In the genomic region with DNA sequence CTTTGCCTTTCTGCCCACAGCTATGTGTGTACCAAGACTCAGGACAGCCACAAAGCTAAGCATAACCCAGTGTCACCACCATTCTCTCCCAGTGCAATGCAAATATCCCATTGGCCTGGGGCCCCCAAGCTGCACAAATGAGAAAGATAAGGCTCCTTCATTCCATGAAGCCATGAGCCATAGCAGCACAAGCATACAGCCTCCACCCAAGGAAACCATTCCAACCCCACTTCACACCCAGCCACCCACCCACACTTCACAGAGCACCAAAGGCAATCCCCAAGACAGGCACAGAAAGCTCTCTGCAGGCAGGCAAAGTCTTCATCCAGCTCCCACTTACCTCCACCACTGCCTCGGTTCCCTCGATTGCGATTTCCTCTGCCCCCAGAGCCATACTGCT, we compare ENCODE assay signal across 13 mouse cellular contexts. TPM values are rescaled to one million over a fixed set of nuclear protein-coding genes. Genes with fewer than 3 reads are reported as not detected.
DNase-seq lines count a peak whose midpoint lies in the region; ATAC-seq and TF ChIP-seq lines count a peak whose summit lies in the region.
"Had no signal": no experiment of that assay in that cellular context is flagged by ENCODE, and none has a peak within 500 bp of the region (broad histone marks: within the 10 kb centered on the region; RNA-seq: fewer than 3 reads in every experiment).

No protein-coding gene starts in this region.

- TF ChIP-seq CTCF in CH12.LX (conservative IDR thresholded peaks at IDR 0.05 in 1 of 2, IDR thresholded peaks at IDR 0.05 in 1 of 2; ENCODE audit: low read depth in 2 of 2, low read length in 2 of 2), result no peak

- intact Hi-C loops in heart, postnatal 14 days (cut with DNase I), result no loop called here

- peak overlapping the region; percentile 3; the same call in 1 of the 2 replicates for H3K4me2 ChIP-seq in liver, embryonic 13.5 days
- no peak overlapping the region for H3K4me2 ChIP-seq in liver, embryonic 11.5 days
- H3K4me2 ChIP-seq in CH12.LX (ENCODE audit: insufficient read depth, low read depth, poor library complexity, severe bottlenecking), result no peak overlapping the region
- H3K4me2 ChIP-seq: limb, embryonic 12.5 days had no signal

- TF ChIP-seq POLR2A in CH12.LX (IDR thresholded peaks at IDR 0.05; ENCODE audit: low read depth, low read length), result no peak; the same call in none of the 2 replicates

- no peak for DNase-seq in heart, embryonic 10.5 days (ENCODE audit: low spot score)
- no peak for DNase-seq in heart, postnatal 14 days
- DNase-seq in liver, embryonic 13.5 days, result no peak
- DNase-seq in liver, embryonic 11.5 days (ENCODE audit: low spot score), result no peak
- no peak for DNase-seq in CH12.LX (ENCODE audit: extremely low read depth)
- no peak for DNase-seq in embryonic facial prominence, embryonic 10.5 days (ENCODE audit: low spot score)
- DNase-seq in cerebellum, adult 9-11 months, result no peak
- DNase-seq: adrenal gland, postnatal 36 days; B cell, adult 2 months; heart, postnatal 4 days; kidney, adult 11 months; lung, postnatal 10 days had no signal

- TF ChIP-seq RAD21 in CH12.LX (IDR thresholded peaks at IDR 0.05; ENCODE audit: low read depth, low read length), result no peak

- in situ Hi-C loops in CH12.LX (cut with MboI; ENCODE audit: low pct_ligation_motif_present, low pct_unique_long_range_greater_than_20kb, low sequenced_read_pairs), result no loop called here

- no peak for TF ChIP-seq EP300 in CH12.LX (IDR thresholded peaks at IDR 0.05; ENCODE audit: low read length)

- peak overlapping the region; percentile 7; the same call in 1 of the 2 replicates for H3K9ac ChIP-seq in liver, embryonic 13.5 days
- H3K9ac ChIP-seq in liver, embryonic 11.5 days (ENCODE audit: low read depth, low read length), result no peak overlapping the region
- no peak overlapping the region for H3K9ac ChIP-seq in CH12.LX (ENCODE audit: insufficient read depth, low read depth)
- H3K9ac ChIP-seq: limb, embryonic 12.5 days had no signal

- dilution Hi-C loops in CH12.LX (cut with MboI; ENCODE audit: extremely low pct_ligation_motif_present, extremely low pct_unique_long_range_greater_than_20kb, low sequenced_read_pairs), result no loop called here

- H3K27me3 ChIP-seq in heart, embryonic 10.5 days (ENCODE audit: insufficient read depth, poor library complexity, severe bottlenecking), result no peaks in the 10 kb centered on the region
- H3K27me3 ChIP-seq in liver, embryonic 13.5 days, result no peaks in the 10 kb centered on the region
- H3K27me3 ChIP-seq in liver, embryonic 11.5 days (replicated peaks; ENCODE audit: control insufficient read depth, insufficient read depth, low read length), result no peaks in the 10 kb centered on the region
- H3K27me3 ChIP-seq in CH12.LX (replicated peaks), result no peaks in the 10 kb centered on the region
- no peaks in the 10 kb centered on the region for H3K27me3 ChIP-seq in embryonic facial prominence, embryonic 10.5 days (replicated peaks; ENCODE audit: low read depth, poor library complexity, severe bottlenecking)
- H3K27me3 ChIP-seq: limb, embryonic 12.5 days had no signal

- H3K9me3 ChIP-seq in heart, embryonic 10.5 days, result no peaks in the 10 kb centered on the region
- H3K9me3 ChIP-seq in liver, embryonic 13.5 days (replicated peaks), result no peaks in the 10 kb centered on the region
- H3K9me3 ChIP-seq in liver, embryonic 11.5 days (ENCODE audit: control insufficient read depth, low read length), result no peaks in the 10 kb centered on the region
- no peaks in the 10 kb centered on the region for H3K9me3 ChIP-seq in CH12.LX (replicated peaks; ENCODE audit: low read length)
- no peaks in the 10 kb centered on the region for H3K9me3 ChIP-seq in embryonic facial prominence, embryonic 10.5 days
- H3K9me3 ChIP-seq: limb, embryonic 12.5 days had no signal

- WGBS in heart, embryonic 10.5 days, result 93% methylated on average over 3 of the region's 3 CpGs
- 79% methylated on average over 3 of the region's 3 CpGs for WGBS in liver, embryonic 13.5 days (ENCODE audit: insufficient replicate concordance)
- 88% methylated on average over 3 of the region's 3 CpGs for WGBS in liver, embryonic 11.5 days
- WGBS in embryonic facial prominence, embryonic 10.5 days, result 93% methylated on average over 3 of the region's 3 CpGs

- H3K4me3 ChIP-seq in heart, embryonic 10.5 days, result peak overlapping the region; percentile 9; the same call in 1 of the 2 replicates
- peak overlapping the region; percentile 9; the same call in 1 of the 2 replicates for H3K4me3 ChIP-seq in liver, embryonic 13.5 days (replicated peaks)
- H3K4me3 ChIP-seq in liver, embryonic 11.5 days (ENCODE audit: low read depth, low read length), result no peak overlapping the region
- no peak overlapping the region for H3K4me3 ChIP-seq in CH12.LX (replicated peaks in 1 of 3; ENCODE audit: low read depth in 2 of 3, low read length in 2 of 3, poor library complexity in 1 of 3)
- peak overlapping the region; percentile 11; the same call in 1 of the 2 replicates for H3K4me3 ChIP-seq in embryonic facial prominence, embryonic 10.5 days
- H3K4me3 ChIP-seq: limb, embryonic 12.5 days had no signal

- no peak overlapping the region for H3K27ac ChIP-seq in heart, embryonic 10.5 days
- peak overlapping the region; percentile 10 for H3K27ac ChIP-seq in liver, embryonic 13.5 days
- H3K27ac ChIP-seq in liver, embryonic 11.5 days (ENCODE audit: low read depth, low read length), result no peak overlapping the region
- H3K27ac ChIP-seq in CH12.LX (ENCODE audit: insufficient read depth, low read depth), result no peak overlapping the region
- no peak overlapping the region for H3K27ac ChIP-seq in embryonic facial prominence, embryonic 10.5 days (replicated peaks)
- H3K27ac ChIP-seq: limb, embryonic 12.5 days had no signal

- H3K4me1 ChIP-seq in heart, embryonic 10.5 days, result peaks cover 27% of the 10 kb centered on the region
- peaks cover 44% of the 10 kb centered on the region for H3K4me1 ChIP-seq in liver, embryonic 13.5 days (replicated peaks)
- peaks cover 28% of the 10 kb centered on the region for H3K4me1 ChIP-seq in liver, embryonic 11.5 days (replicated peaks; ENCODE audit: control insufficient read depth, insufficient read depth, low read length)
- H3K4me1 ChIP-seq in CH12.LX (ENCODE audit: control insufficient read depth in 1 of 2, insufficient read depth in 2 of 2), result peaks cover 6 to 61% of the 10 kb centered on the region in 2 experiments
- H3K4me1 ChIP-seq in embryonic facial prominence, embryonic 10.5 days, result peaks cover 37% of the 10 kb centered on the region

- ATAC-seq in liver, embryonic 13.5 days (ENCODE audit: low read depth), result no peak
- no peak for ATAC-seq in liver, embryonic 11.5 days (replicated peaks; ENCODE audit: low FRiP score)

- peaks cover 65% of the 10 kb centered on the region for H3K79me2 ChIP-seq in CH12.LX (replicated peaks; ENCODE audit: control insufficient read depth, extremely low read depth, insufficient read depth, poor library complexity, severe bottlenecking)

- H3K36me3 ChIP-seq in heart, embryonic 10.5 days, result peaks cover 83% of the 10 kb centered on the region
- H3K36me3 ChIP-seq in liver, embryonic 13.5 days, result peaks cover 85% of the 10 kb centered on the region
- H3K36me3 ChIP-seq in liver, embryonic 11.5 days (ENCODE audit: control insufficient read depth, insufficient read depth, low read length), result peaks cover 81% of the 10 kb centered on the region
- peaks cover 78 to 86% of the 10 kb centered on the region in 2 experiments for H3K36me3 ChIP-seq in CH12.LX (replicated peaks in 1 of 2; ENCODE audit: control insufficient read depth in 1 of 2, insufficient read depth in 1 of 2, low read length in 1 of 2)
- H3K36me3 ChIP-seq in embryonic facial prominence, embryonic 10.5 days (replicated peaks), result peaks cover 91% of the 10 kb centered on the region

RNA-seq across cellular contexts. Expression of a gene that starts 4.4 kb away (rescaled TPM):
- 341 and 617 TPM in 2 replicates for polyA plus RNA-seq in heart, embryonic 10.5 days (2016; fragmentation: Nextera tagmentation; extraction: Ambion mirVana)
- 100 to 1,000 TPM; 141 to 163 TPM for total RNA-seq in heart, postnatal 14 days (2021)
- polyA plus RNA-seq in liver, embryonic 13.5 days (2015; fragmentation: Nextera tagmentation; extraction: Ambion mirVana), result 250 and 275 TPM in 2 replicates
- 552 and 577 TPM in 2 replicates for polyA plus RNA-seq in liver, embryonic 11.5 days (2014; fragmentation: Nextera tagmentation; extraction: Ambion mirVana)
- 893 and 1,222 TPM in 2 replicates for total RNA-seq in CH12.LX (2012; rRNA removed)
- total RNA-seq in CH12.LX (2014; rRNA removed), result 1,100 and 1,160 TPM in 2 replicates
- 2,181 and 2,430 TPM in 2 replicates for polyA plus RNA-seq in CH12.LX (2012; ENCODE audit: insufficient read length, low read depth)
- 636 and 666 TPM in 2 replicates for polyA plus RNA-seq in embryonic facial prominence, embryonic 10.5 days (2016; fragmentation: Nextera tagmentation; extraction: Ambion mirVana)

RNA-seq across cellular contexts. Expression of a gene that starts 17.3 kb away (rescaled TPM):
- 154 and 210 TPM in 2 replicates for polyA plus RNA-seq in heart, embryonic 10.5 days (2016; fragmentation: Nextera tagmentation; extraction: Ambion mirVana)
- 10 to 100 TPM; 19.5 to 21.3 TPM for total RNA-seq in heart, postnatal 14 days (2021)
- polyA plus RNA-seq in liver, embryonic 13.5 days (2015; fragmentation: Nextera tagmentation; extraction: Ambion mirVana), result 186 and 203 TPM in 2 replicates
- 347 and 349 TPM in 2 replicates for polyA plus RNA-seq in liver, embryonic 11.5 days (2014; fragmentation: Nextera tagmentation; extraction: Ambion mirVana)
- total RNA-seq in CH12.LX (2012; rRNA removed), result 489 and 641 TPM in 2 replicates
- 649 and 722 TPM in 2 replicates for total RNA-seq in CH12.LX (2014; rRNA removed)
- 847 and 914 TPM in 2 replicates for polyA plus RNA-seq in CH12.LX (2012; ENCODE audit: insufficient read length, low read depth)
- polyA plus RNA-seq in embryonic facial prominence, embryonic 10.5 days (2016; fragmentation: Nextera tagmentation; extraction: Ambion mirVana), result 260 and 276 TPM in 2 replicates

RNA-seq across cellular contexts. Expression of a gene that starts 17.7 kb away (rescaled TPM):
- polyA plus RNA-seq in heart, embryonic 10.5 days (2016; fragmentation: Nextera tagmentation; extraction: Ambion mirVana), result 18.1 and 18.2 TPM in 2 replicates
- total RNA-seq in heart, postnatal 14 days (2021), result 10 to 100 TPM; 10.3 to 10.4 TPM
- 14.4 and 15.0 TPM in 2 replicates for polyA plus RNA-seq in liver, embryonic 13.5 days (2015; fragmentation: Nextera tagmentation; extraction: Ambion mirVana)
- polyA plus RNA-seq in liver, embryonic 11.5 days (2014; fragmentation: Nextera tagmentation; extraction: Ambion mirVana), result 28.6 and 29.8 TPM in 2 replicates
- total RNA-seq in CH12.LX (2012; rRNA removed), result 30.9 and 40.5 TPM in 2 replicates
- total RNA-seq in CH12.LX (2014; rRNA removed), result 19.4 and 25.2 TPM in 2 replicates
- 39.6 and 44.0 TPM in 2 replicates for polyA plus RNA-seq in CH12.LX (2012; ENCODE audit: insufficient read length, low read depth)
- 15.9 and 17.6 TPM in 2 replicates for polyA plus RNA-seq in embryonic facial prominence, embryonic 10.5 days (2016; fragmentation: Nextera tagmentation; extraction: Ambion mirVana)

RNA-seq across cellular contexts. Expression of a gene that starts 33.4 kb away (rescaled TPM):
- polyA plus RNA-seq in heart, embryonic 10.5 days (2016; fragmentation: Nextera tagmentation; extraction: Ambion mirVana), result 34.3 and 37.9 TPM in 2 replicates
- total RNA-seq in heart, postnatal 14 days (2021), result 10 to 100 TPM; 16.0 to 16.3 TPM
- 24.9 and 25.1 TPM in 2 replicates for polyA plus RNA-seq in liver, embryonic 13.5 days (2015; fragmentation: Nextera tagmentation; extraction: Ambion mirVana)
- 47.8 and 52.2 TPM in 2 replicates for polyA plus RNA-seq in liver, embryonic 11.5 days (2014; fragmentation: Nextera tagmentation; extraction: Ambion mirVana)
- total RNA-seq in CH12.LX (2012; rRNA removed) (46.6 and 46.7 TPM in 2 replicates), CH12.LX (2014; rRNA removed) (39.0 and 41.1 TPM in 2 replicates)
- polyA plus RNA-seq in CH12.LX (2012; ENCODE audit: insufficient read length, low read depth), result 59.5 and 60.2 TPM in 2 replicates
- 32.7 and 38.1 TPM in 2 replicates for polyA plus RNA-seq in embryonic facial prominence, embryonic 10.5 days (2016; fragmentation: Nextera tagmentation; extraction: Ambion mirVana)

RNA-seq across cellular contexts. Expression of a gene that starts 48.4 kb away (rescaled TPM):
- 6.9 and 12.0 TPM in 2 replicates for polyA plus RNA-seq in heart, embryonic 10.5 days (2016; fragmentation: Nextera tagmentation; extraction: Ambion mirVana)
- total RNA-seq in heart, postnatal 14 days (2021), result 10 to 100 TPM; 22.1 to 23.1 TPM
- 3.1 and 3.2 TPM in 2 replicates for polyA plus RNA-seq in liver, embryonic 13.5 days (2015; fragmentation: Nextera tagmentation; extraction: Ambion mirVana)
- polyA plus RNA-seq in liver, embryonic 11.5 days (2014; fragmentation: Nextera tagmentation; extraction: Ambion mirVana), result 7.2 and 7.9 TPM in 2 replicates
- 19.7 and 21.2 TPM in 2 replicates for total RNA-seq in CH12.LX (2012; rRNA removed)
- total RNA-seq in CH12.LX (2014; rRNA removed), result 17.8 and 19.1 TPM in 2 replicates
- polyA plus RNA-seq in CH12.LX (2012; ENCODE audit: insufficient read length, low read depth), result 22.1 and 25.4 TPM in 2 replicates
- 15.8 and 17.4 TPM in 2 replicates for polyA plus RNA-seq in embryonic facial prominence, embryonic 10.5 days (2016; fragmentation: Nextera tagmentation; extraction: Ambion mirVana)

Comparison
In these comparisons a context has a peak if more than half of its experiments do, and no peak if none do; other contexts are left out.
1. H3K4me3 ChIP-seq: peak in heart, embryonic 10.5 days (single experiment), liver, embryonic 13.5 days (single experiment) and embryonic facial prominence, embryonic 10.5 days (single experiment); none in liver, embryonic 11.5 days (single experiment) and CH12.LX (0 of 3).